Mouse (Mus musculus) lung, postnatal 14 days (tissue): ENCODE measurements around the gene Zfp784.
A peak's percentile ranks its signal among the peaks of the same experiment; 100 is the strongest.
"Not testable (repeated sequence)": the region's sequence is repeated elsewhere in the genome, so short reads cannot be mapped to it uniquely, and the experiment has no call there.

Source experiments
- DNase-seq: peaks from one replicate; pipeline ENCODE4 v3.0.0; 2021

The Zfp784 gene

GRCm38 (mm10) chr7:5019576-5019975, 18.7 kb downstream of the Zfp784 start:
- not testable (repeated sequence) for DNase-seq

GRCm38 (mm10) chr7:5017931-5018330, 20.3 kb downstream of the Zfp784 start:
- no peak for DNase-seq

GRCm38 (mm10) chr7:5017352-5017751, 20.9 kb downstream of the Zfp784 start:
- DNase-seq, result no peak

GRCm38 (mm10) chr7:5016920-5017319, 21.3 kb downstream of the Zfp784 start:
- DNase-seq, result no peak

GRCm38 (mm10) chr7:5016057-5016456, 22.2 kb downstream of the Zfp784 start:
- no peak for DNase-seq

- DNase-seq, result peak; percentile 96
Observed at GRCm38 (mm10) chr7:5015118-5016001, 22.9 kb downstream of the Zfp784 start, which contains the start of gene Gm44973. TSS of gene Gm44973 (plus strand) at chr7:5015496.

- peak; percentile 99 for DNase-seq
Observed at GRCm38 (mm10) chr7:5014251-5015117, 23.8 kb downstream of the Zfp784 start, which contains the start of the genes Zfp524 and Fiz1. TSS of gene Zfp524 (plus strand) at chr7:5014415. TSS of gene Fiz1 (minus strand) at chr7:5014697.

GRCm38 (mm10) chr7:5012681-5013513, 25.3 kb downstream of the Zfp784 start:
- no peak for DNase-seq

- no peak for DNase-seq
Observed at GRCm38 (mm10) chr7:5008229-5008628, 30.0 kb downstream of the Zfp784 start.

GRCm38 (mm10) chr7:5002876-5003275, 35.4 kb downstream of the Zfp784 start:
- DNase-seq, result not testable (repeated sequence)

GRCm38 (mm10) chr7:4999876-5000275, 38.4 kb downstream of the Zfp784 start:
- DNase-seq, result peak; percentile 42

- DNase-seq, result no peak
Observed at GRCm38 (mm10) chr7:4996934-4997333, 41.3 kb downstream of the Zfp784 start.

- DNase-seq, result peak; percentile 95
Observed at GRCm38 (mm10) chr7:4996003-4996895, 42.0 kb downstream of the Zfp784 start, which contains the start of gene Zfp579. TSS of gene Zfp579 (minus strand) at chr7:4996158.

- DNase-seq, result no peak
Observed at GRCm38 (mm10) chr7:4995268-4996002, 42.8 kb downstream of the Zfp784 start.

- DNase-seq, result no peak
Observed at GRCm38 (mm10) chr7:4993999-4994788, 44.1 kb downstream of the Zfp784 start.

- DNase-seq, result no peak
Observed at GRCm38 (mm10) chr7:4993347-4993998, 44.8 kb downstream of the Zfp784 start.

GRCm38 (mm10) chr7:4988250-4988649, 50.0 kb downstream of the Zfp784 start:
- DNase-seq, result no peak
